Mouse (Mus musculus) G1E (cell line): ENCODE measurements around the gene Gpr160.

Experiments used
- CTCF ChIP-seq: IDR thresholded peaks from 2 replicates; pipeline ENCODE4 v1.5.1; 2012; ENCODE audit warnings: low read depth, low read length, inconsistent platforms, mixed read lengths
- GATA1 ChIP-seq: IDR thresholded peaks from 2 replicates; pipeline ENCODE4 v1.6.1; 2012; ENCODE audit warnings: borderline replicate concordance, low read length, inconsistent platforms, mixed read lengths
- TAL1 ChIP-seq: conservative IDR thresholded peaks from 2 replicates; pipeline ENCODE4 v1.6.1; 2012; ENCODE audit warnings: low read depth, low read length, inconsistent platforms, mixed read lengths

GRCm38 (mm10) chr3:30868176-30868575, 12.4 kb downstream of the Gpr160 start:
- TF ChIP-seq TAL1 (no peak), GATA1 (no peak), CTCF (no peak)
